ENCODE assay signal across 11 mouse cellular contexts in genomic region chr3:138686636-138687230, GRCm38 (mm10). TPM values are rescaled to one million over a fixed set of nuclear protein-coding genes. Genes with fewer than 3 reads are reported as not detected.
A peak's percentile ranks its signal among the peaks of the same experiment; 100 is the strongest.
DNase-seq lines count a peak whose midpoint lies in the region; ATAC-seq lines count a peak whose summit lies in the region.
"Had no signal": no experiment of that assay in that cellular context is flagged by ENCODE, and none has a peak within 500 bp of the region (broad histone marks: within the 10 kb centered on the region; RNA-seq: fewer than 3 reads in every experiment).

No protein-coding gene starts in this region.

- ATAC-seq in common myeloid progenitor, adult 5-6 weeks (replicated peaks; ENCODE audit: low read depth, poor library complexity, severe bottlenecking), result 0 out of 2 replicates have a peak, but pooled peaks have one; percentile 56
- no peak for ATAC-seq in monocyte, adult 5-6 weeks (replicated peaks; ENCODE audit: insufficient number of reproducible peaks, low FRiP score, low TSS enrichment, poor library complexity, severe bottlenecking)
- ATAC-seq: forebrain, embryonic 14.5 days had no signal

- intact Hi-C loops in left cerebral cortex, postnatal 25 days (cut with DNase I), result no loop called here
- intact Hi-C loops in gastrocnemius, postnatal 36 days (cut with DNase I), result loop anchor here (10.0 kb wide), 1 partner anchor 1568 kb away; no protein-coding TSS in a partner anchor

- peak; percentile 38 to 41 for DNase-seq in right cerebral cortex, adult 2 months (ENCODE audit: low spot score in 2 of 2)
- DNase-seq in right cerebral cortex, postnatal 10 days (ENCODE audit: low spot score in 2 of 2), result no peak
- DNase-seq in left cerebral cortex, postnatal 25 days (ENCODE audit: low spot score in 2 of 2), result peak; percentile 18 to 79
- no peak for DNase-seq in gastrocnemius, postnatal 36 days
- no peak for DNase-seq in layer of hippocampus, postnatal 10 days (ENCODE audit: low spot score in 2 of 2)
- DNase-seq: cerebellum, postnatal 36 days; kidney, adult 11 months; thymus, postnatal 25 days had no signal

RNA-seq across cellular contexts. Expression of gene Tspan5, which starts 55.3 kb away (rescaled TPM):
- total RNA-seq in common myeloid progenitor, adult 5-6 weeks (2017), result 18.0 and 25.5 TPM in 2 replicates
- total RNA-seq in left cerebral cortex, postnatal 25 days (2021), result 100 to 1,000 TPM; 260 to 264 TPM
- 20.4 to 46.2 TPM (median 20.5 TPM) in 3 replicates for total RNA-seq in monocyte, adult 5-6 weeks (2017)
- 1 to 10 TPM; 3.0 to 4.8 TPM for total RNA-seq in gastrocnemius, postnatal 36 days (2021)
- total RNA-seq in layer of hippocampus, postnatal 10 days (2021), result 100 to 1,000 TPM; 149 to 163 TPM

Comparison
In these comparisons a context has a peak if more than half of its experiments do, and no peak if none do; other contexts are left out.
1. DNase-seq: peak in right cerebral cortex, adult 2 months (2 of 2) and left cerebral cortex, postnatal 25 days (2 of 2); none in right cerebral cortex, postnatal 10 days (0 of 2), gastrocnemius, postnatal 36 days (0 of 2) and layer of hippocampus, postnatal 10 days (0 of 2).